Mouse (Mus musculus) hindlimb bud, embryonic 11.5 days (tissue): ENCODE measurements around the gene Zfand3.

Experiments used
- DNase-seq: peaks from one replicate; pipeline ENCODE4 v3.0.0-alpha.2; 2012; ENCODE audit warnings: low read depth, low spot score; ENCODE audit errors: extremely low spot score

The Zfand3 gene

GRCm38 (mm10) chr17:30101801-30102200, 97.3 kb downstream of the Zfand3 start:
- DNase-seq: no peak

- no peak for DNase-seq
Measured at GRCm38 (mm10) chr17:30103005-30103404, 98.5 kb downstream of the Zfand3 start.

DNA sequence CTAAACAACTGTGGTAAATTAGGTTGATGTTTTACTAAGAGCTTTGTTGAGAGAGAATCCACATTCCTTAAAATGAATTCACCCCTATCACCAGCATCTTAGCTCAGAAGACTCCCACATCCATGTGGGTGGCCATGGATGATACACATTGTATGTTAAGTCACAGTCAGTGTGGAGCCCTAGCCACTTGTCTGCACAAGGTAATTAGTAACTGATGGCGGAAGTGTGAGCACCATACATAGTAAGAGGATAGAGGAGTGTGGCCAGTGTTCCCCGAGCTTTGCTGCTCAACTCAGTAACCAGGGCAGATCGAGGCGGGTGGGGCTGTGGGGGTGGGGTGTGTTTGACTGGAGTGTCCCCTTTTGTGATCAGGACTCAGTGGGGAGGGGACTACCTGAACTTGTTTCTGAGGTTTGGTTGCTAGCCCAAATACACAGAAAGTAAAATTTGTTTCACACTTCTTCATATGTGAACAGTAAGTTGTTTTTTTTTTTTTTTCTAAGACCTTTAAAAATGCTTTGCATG, 99.2 kb downstream of the Zfand3 start:
- DNase-seq: no peak

DNA sequence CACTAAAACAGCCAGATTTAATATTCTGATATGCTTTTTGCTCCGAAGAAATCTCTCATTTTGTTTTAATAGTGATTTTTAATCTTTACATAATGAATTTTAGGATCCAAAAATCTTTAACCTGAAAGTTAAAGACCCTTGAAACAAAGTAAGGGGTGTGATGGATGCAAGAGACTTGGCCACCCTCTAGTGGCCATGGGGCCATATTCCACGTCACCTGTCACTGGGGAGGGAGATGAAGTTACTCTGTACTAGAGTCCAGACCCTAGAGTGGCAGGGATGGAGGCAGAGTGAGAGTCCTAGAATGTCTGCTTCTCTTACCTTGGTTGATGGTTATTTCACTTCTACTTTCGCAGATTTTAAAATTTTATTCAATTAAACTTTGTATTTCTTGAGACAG, 100.8 kb downstream of the Zfand3 start:
- no peak for DNase-seq

GRCm38 (mm10) chr17:30110678-30111077, 106.1 kb downstream of the Zfand3 start:
- DNase-seq: no peak

DNA sequence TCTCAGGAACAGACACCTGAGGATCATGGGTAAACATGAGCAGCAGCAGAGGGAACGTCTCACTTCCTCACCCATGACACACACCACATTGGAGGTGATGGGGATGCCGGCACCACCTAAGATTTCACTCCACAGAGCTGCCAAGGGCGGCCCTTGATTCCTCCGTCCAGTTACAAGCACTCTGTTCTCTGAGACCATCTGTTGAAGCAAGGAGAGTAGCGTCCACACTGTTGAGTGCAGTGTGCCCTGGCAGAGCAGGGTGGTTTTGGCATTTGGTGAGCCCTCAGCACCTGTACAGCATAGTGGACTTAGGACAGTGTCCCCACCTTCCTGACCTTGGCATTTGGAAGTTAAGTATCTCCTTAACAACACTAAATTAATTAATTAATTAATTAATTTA, 107.0 kb downstream of the Zfand3 start:
- no peak for DNase-seq

GRCm38 (mm10) chr17:30112080-30112479, 107.5 kb downstream of the Zfand3 start:
- no peak for DNase-seq

DNA sequence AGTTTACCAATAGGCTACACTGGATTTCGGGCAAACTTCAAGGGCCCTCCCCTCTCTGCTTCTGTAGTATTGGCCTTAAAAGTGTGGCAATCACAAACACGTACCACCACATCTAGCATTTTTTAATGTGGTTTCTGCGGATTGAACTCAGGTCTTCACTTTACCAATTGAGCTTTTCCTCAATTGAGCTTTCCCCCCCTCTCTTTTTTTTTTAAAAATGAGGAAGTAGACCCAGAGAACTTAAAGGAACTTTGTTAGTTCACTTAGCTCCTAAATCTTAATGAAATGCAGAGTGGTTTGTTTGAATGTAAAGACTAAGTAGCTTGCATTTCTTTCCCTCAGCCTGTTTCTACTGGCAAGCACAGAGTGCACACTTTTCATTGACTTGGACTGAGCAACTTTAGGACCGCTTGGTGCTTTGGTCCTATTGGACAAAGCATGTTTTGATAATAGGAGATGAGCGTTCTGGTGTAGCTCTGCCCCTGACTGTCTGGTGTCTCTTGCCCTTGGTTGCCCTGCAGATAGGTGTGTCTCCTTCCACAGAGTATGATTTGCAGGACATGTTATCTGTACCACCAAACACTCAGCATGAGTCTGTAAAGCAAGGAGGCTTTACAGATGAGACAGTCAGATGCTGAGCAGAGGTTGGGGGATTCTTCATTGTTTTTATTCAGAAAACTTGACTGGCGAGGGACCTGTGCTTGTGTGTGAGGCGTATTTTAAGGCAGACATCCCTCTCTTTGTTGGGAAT, 108.2 kb downstream of the Zfand3 start:
- no peak for DNase-seq

GRCm38 (mm10) chr17:30114761-30115160, 110.2 kb downstream of the Zfand3 start:
- no peak for DNase-seq

DNA sequence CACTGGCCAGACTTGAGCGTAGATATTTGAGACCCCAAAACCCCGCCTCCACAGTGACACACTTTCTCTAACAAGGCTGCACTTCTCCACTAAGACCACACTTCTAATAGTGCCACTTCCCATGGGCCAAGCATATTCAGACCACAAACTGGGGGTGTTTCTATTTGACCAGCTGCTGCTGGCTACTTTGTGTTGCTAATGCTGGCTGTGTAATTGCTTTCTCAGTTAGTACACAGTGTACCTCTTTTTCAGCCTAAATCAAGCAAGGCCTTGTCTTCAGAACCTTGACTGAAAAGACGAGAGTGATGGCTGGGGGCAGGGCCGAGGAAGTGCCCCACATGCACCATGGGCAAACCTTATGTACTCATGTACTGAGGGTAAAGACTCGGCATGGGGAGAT, 111.7 kb downstream of the Zfand3 start:
- DNase-seq: no peak

DNA sequence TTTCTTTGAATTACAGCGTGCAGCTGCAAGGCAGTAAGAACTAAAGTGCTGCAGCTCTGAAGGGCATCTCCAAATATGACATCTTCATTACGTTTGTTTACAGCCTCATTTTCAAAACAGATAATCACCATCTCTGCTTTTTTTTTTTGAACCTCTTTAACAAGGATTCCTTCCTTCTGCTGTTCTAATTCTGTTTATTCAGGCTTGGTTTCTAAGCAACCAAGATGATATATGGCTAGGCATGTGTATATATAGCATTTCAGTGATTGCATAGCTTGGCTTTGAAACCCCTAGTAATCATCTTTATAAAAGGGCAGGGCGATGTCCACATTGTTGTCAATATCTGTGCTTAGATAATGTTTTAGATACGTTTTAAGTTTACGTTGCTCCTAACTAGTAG, 113.5 kb downstream of the Zfand3 start:
- no peak for DNase-seq

DNA sequence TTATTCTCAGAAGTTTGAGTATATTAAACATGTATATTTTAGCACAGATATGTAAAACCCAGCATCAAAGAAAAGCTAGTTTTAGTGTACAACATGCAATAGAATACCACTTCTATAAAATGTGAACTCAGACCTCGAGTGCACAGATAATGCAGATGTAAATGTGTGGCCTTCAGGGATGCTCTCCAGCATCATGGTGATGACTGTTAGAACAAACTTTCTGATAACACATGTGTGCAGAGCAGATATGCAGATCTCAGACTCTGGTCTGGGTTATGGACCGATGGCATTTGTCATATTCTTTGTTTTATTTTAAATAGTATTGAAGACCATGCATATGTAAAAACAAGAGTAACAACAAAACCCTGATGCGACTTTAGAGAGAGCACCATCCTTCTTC, 117.7 kb downstream of the Zfand3 start:
- no peak for DNase-seq

- DNase-seq: no peak
Measured at GRCm38 (mm10) chr17:30128456-30128855, 123.9 kb downstream of the Zfand3 start.

GRCm38 (mm10) chr17:30129220-30129619, 124.7 kb downstream of the Zfand3 start:
- no peak for DNase-seq

- DNase-seq: no peak
Measured at GRCm38 (mm10) chr17:30130326-30130725, 125.8 kb downstream of the Zfand3 start.

DNA sequence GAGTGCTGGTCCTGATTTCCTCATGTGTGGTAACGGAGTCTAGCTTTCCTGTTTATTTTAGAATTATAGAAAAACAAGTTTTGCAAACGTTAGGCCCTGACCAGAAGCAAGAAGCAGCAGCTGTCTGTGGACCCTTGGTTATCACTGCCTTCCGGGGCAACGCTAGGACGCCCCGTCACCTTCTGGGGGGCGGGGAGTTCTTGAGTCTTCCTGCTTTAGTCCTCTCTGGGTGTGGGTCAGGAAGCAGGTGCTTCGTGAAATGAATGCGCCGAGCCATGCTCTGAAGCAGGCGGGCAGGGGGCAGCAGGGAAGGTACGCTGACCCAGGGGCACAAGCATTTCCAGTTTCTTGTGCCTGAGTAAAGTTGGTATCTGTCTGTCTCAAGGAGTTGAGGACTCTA, 129.1 kb downstream of the Zfand3 start:
- no peak for DNase-seq

DNA sequence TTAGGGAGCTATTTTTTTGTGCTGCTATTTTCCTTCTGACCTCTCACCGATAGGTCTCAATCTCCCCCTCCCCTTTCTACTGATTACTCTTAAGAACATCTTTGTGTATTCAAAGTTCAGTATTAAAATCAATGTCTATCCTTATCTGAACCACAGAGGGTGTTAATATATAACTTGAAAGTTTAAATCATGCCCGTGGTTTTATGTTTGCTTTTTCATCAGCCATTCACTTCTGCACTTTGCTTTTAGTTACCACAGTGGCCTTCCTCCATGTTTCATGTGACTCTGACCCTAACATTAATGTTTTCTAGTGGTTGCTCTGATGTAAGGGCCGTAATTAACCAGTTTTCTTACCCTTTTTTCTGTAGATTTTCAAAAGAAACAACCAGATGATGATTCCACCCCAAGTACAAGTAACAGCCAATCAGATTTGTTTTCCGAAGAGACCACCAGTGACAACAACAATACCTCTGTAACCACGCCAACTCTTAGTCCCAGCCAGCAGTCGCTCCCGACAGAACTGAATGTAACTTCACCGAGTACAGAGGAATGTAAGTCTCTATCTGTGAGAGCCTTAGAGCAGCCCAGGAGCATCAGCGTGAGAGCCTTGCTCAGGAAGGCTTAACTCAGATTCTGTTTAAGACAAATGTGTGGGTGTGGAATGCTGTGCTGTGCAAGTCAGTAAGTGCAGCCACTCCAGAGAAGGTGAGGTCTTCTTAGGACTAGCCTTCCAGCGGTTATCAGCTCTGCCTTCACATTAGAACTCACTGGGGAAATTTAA, 130.6 kb downstream of the Zfand3 start:
- no peak for DNase-seq

- no peak for DNase-seq
Measured at GRCm38 (mm10) chr17:30135890-30136289, 131.4 kb downstream of the Zfand3 start.

GRCm38 (mm10) chr17:30136684-30137083, 132.2 kb downstream of the Zfand3 start:
- no peak for DNase-seq

DNA sequence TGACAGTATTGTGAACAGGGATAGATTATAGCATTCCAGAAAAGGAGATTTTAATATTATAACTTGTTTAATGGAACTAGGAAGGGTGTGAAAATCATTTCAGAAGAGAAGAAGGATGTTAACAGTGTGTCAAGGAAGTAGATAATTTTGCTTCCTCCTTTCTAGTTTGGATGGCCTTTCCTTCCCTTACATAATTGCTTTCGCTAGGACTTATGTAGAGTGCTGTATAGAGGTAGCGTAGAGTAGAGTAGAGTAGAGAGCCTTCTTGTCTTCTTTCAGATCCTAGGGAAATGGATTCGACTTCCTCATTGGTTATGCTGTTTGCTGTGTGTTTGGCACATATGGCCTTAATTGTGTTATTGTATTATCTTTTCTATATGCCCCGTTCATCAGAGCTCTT, 132.6 kb downstream of the Zfand3 start:
- DNase-seq: no peak

GRCm38 (mm10) chr17:30144114-30144513, 139.6 kb downstream of the Zfand3 start:
- DNase-seq: no peak

DNA sequence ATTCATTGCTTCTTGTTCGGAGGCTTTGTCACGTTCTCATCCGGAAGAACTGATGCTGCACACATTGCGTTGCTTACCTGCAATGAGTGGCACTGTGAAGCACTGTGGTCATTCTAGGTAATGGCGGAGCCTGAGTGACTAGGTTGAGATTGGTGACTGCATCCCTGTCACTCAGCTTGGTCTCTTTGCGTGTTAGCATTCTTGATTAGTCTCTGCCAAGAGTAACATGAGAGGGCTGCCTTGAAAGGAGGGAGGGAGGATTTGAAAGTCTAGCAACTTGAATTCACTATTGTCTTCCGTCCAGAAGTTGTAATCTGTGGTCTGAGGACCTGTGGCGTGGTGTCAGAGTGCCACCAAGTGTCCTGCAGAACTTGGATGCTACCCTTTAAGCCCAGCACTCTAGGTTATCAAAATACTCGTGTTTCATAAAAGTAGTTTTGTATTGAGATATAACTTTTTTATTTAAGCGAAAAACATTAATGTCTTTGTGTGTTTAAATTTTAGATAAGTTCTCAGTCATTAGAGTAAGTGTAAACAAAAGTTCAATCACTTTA, 141.1 kb downstream of the Zfand3 start:
- DNase-seq: no peak
